Mouse (Mus musculus): ENCODE results near the gene Panx3. TPM values are rescaled to one million over a fixed set of nuclear protein-coding genes. Genes with fewer than 3 reads are reported as not detected.

Panx3 gene
- polyA plus RNA-seq, 1 experiment from 2014 or later, result not detected

DNA sequence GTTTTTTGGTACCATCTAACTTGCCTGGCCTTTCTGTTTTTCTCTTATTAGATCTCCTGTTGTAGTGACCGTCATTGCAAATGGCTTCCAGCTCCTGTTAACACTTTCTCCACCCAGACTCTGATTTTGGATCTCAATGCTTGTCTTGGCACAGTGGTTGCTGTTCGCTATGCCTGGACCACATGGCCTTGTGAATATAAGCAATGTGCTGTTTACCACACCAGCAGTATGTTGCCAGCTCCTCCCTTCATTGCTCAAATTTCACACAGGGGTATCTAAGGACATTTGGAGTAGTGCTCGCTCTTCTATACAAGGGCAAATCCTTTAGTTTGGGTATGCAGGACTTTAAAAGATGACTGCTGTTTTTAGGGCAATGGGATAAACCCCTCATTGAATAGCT lies 22.8 kb downstream of the Panx3 start:
- no peak for ATAC-seq (ENCODE audit: low FRiP score, low TSS enrichment)
- no peak overlapping the region for H3K4me2 ChIP-seq (replicated peaks; ENCODE audit: low read depth, low read length)
- no peak overlapping the region for H3K27ac ChIP-seq (ENCODE audit: low read depth, low read length)
- H3K9ac ChIP-seq (ENCODE audit: low read depth, low read length), result no peak overlapping the region
- H3K4me1 ChIP-seq (ENCODE audit: control insufficient read depth, insufficient read depth, low read length), result no peaks in the 10 kb centered on the region
- no peaks in the 10 kb centered on the region for H3K9me3 ChIP-seq (ENCODE audit: control insufficient read depth, low read length)
- H3K36me3 ChIP-seq (ENCODE audit: control insufficient read depth, insufficient read depth, low read length), result peaks cover 36% of the 10 kb centered on the region
- H3K4me3 ChIP-seq (ENCODE audit: low read length), result no peak overlapping the region
- 85% methylated on average over 3 of the region's 3 CpGs for WGBS
- H3K27me3 ChIP-seq (ENCODE audit: control insufficient read depth, insufficient read depth, low read length), result no peaks in the 10 kb centered on the region

DNA sequence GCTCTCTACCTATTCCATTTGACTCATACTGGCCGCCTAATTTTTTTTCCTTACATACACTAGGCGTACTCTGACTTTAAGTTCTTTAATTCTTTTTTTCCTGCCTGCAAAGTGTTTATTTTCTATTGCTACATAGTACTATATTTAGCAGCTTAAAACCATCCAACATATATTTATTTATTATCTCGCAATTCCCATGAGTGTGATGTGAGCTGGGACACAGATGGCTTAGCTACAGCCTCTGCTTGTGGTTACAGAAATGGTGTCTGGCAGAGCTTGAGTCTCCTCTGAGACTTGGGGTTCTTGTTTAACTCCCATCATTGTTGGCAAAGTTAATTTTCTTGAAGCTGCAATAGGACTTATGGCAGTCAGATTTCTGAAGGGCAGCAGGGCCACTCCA lies 30.3 kb downstream of the Panx3 start:
- Histone ChIP-seq H3K4me3 (ENCODE audit: low read length) (no peak overlapping the region), H3K4me2 (replicated peaks; ENCODE audit: low read depth, low read length) (no peak overlapping the region), H3K27me3 (ENCODE audit: control insufficient read depth, insufficient read depth, low read length) (no peaks in the 10 kb centered on the region), H3K27ac (ENCODE audit: low read depth, low read length) (no peak overlapping the region), H3K9me3 (ENCODE audit: control insufficient read depth, low read length) (no peaks in the 10 kb centered on the region), H3K9ac (ENCODE audit: low read depth, low read length) (no peak overlapping the region), H3K36me3 (ENCODE audit: control insufficient read depth, insufficient read depth, low read length) (no peaks in the 10 kb centered on the region), H3K4me1 (ENCODE audit: control insufficient read depth, insufficient read depth, low read length) (no peaks in the 10 kb centered on the region)
- ATAC-seq (ENCODE audit: low FRiP score, low TSS enrichment), result no peak
- 87% methylated on average over 3 of the region's 3 CpGs for WGBS

DNA sequence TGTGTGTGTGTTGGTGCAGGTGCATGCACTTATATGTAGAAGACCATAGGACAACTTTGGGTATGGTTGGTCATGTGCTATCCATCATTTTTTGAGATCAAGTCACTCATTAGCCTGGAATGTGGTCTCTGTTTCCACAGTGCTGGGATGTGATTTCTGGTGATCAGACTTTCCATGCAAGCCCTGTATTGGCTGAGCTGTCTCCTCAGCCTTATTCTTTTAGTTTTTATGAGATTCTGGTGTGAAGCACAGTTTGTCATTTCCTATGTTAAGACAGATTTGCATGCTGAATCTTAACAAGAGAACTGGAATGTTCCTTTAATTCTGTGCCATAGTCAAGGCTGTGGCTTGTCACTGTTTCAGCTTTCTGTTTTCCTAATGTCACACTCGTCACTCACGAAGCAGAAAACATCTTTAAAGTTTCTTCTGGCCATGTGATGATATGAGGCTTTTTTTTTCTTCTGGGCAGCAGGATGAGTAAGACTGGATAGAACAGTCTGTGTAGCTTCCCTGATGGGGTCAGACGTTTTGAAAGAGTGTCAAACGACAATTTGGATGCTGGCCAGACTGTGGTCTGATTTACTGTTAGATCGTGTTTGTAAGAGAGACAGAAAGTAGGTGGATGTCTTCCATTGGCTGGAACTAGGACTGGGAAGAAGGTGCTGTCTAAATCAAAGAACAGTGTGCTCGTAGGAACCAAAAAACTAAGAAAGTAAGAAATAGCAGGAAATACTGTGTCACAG lies 32.1 kb downstream of the Panx3 start:
- Histone ChIP-seq H3K36me3 (ENCODE audit: control insufficient read depth, insufficient read depth, low read length) (no peaks in the 10 kb centered on the region), H3K27me3 (ENCODE audit: control insufficient read depth, insufficient read depth, low read length) (no peaks in the 10 kb centered on the region), H3K9ac (ENCODE audit: low read depth, low read length) (no peak overlapping the region), H3K9me3 (ENCODE audit: control insufficient read depth, low read length) (no peaks in the 10 kb centered on the region), H3K4me1 (ENCODE audit: control insufficient read depth, insufficient read depth, low read length) (no peaks in the 10 kb centered on the region), H3K4me2 (replicated peaks; ENCODE audit: low read depth, low read length) (no peak overlapping the region), H3K27ac (ENCODE audit: low read depth, low read length) (no peak overlapping the region), H3K4me3 (ENCODE audit: low read length) (no peak overlapping the region)
- peak; percentile 28; the same call in 1 of the 2 replicates for ATAC-seq (ENCODE audit: low FRiP score, low TSS enrichment)
- WGBS, result 47% methylated on average over 6 of the region's 6 CpGs

DNA sequence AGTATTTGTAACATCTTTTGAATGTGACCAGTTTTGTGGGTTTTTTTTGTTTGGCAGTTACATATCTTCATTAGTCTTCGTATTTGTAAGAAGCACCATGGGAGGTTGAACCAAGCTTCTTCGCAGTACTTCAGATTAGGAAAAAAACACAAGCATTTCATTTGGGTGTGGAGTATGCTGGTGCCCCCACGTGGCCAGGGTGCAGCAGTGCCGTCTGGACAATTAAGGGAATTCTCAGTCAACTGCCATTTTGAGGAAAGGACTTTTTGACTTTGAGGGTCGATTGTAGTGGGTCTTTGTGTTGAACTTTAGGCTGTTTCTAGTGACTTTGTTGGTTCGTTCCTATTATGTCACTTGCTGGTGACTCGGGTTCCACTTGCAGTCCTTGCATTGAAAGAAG lies 32.7 kb downstream of the Panx3 start:
- Histone ChIP-seq H3K27ac (ENCODE audit: low read depth, low read length) (no peak overlapping the region), H3K4me1 (ENCODE audit: control insufficient read depth, insufficient read depth, low read length) (no peaks in the 10 kb centered on the region), H3K36me3 (ENCODE audit: control insufficient read depth, insufficient read depth, low read length) (no peaks in the 10 kb centered on the region), H3K9me3 (ENCODE audit: control insufficient read depth, low read length) (no peaks in the 10 kb centered on the region), H3K4me3 (ENCODE audit: low read length) (no peak overlapping the region), H3K4me2 (replicated peaks; ENCODE audit: low read depth, low read length) (no peak overlapping the region), H3K27me3 (ENCODE audit: control insufficient read depth, insufficient read depth, low read length) (no peaks in the 10 kb centered on the region), H3K9ac (ENCODE audit: low read depth, low read length) (no peak overlapping the region)
- 18% methylated on average over 7 of the region's 7 CpGs for WGBS
- no peak for ATAC-seq (ENCODE audit: low FRiP score, low TSS enrichment)

GRCm38 (mm10) chr9:37634269-37634668 lies 34.8 kb downstream of the Panx3 start:
- Histone ChIP-seq H3K9ac (ENCODE audit: low read depth, low read length) (no peak overlapping the region), H3K4me1 (ENCODE audit: control insufficient read depth, insufficient read depth, low read length) (no peaks in the 10 kb centered on the region), H3K4me2 (replicated peaks; ENCODE audit: low read depth, low read length) (no peak overlapping the region), H3K27me3 (ENCODE audit: control insufficient read depth, insufficient read depth, low read length) (no peaks in the 10 kb centered on the region), H3K4me3 (ENCODE audit: low read length) (no peak overlapping the region), H3K36me3 (ENCODE audit: control insufficient read depth, insufficient read depth, low read length) (no peaks in the 10 kb centered on the region), H3K9me3 (ENCODE audit: control insufficient read depth, low read length) (no peaks in the 10 kb centered on the region), H3K27ac (ENCODE audit: low read depth, low read length) (no peak overlapping the region)
- WGBS, result 95% methylated on average over 3 of the region's 3 CpGs
- ATAC-seq (ENCODE audit: low FRiP score, low TSS enrichment), result no peak

- Histone ChIP-seq H3K27me3 (ENCODE audit: control insufficient read depth, insufficient read depth, low read length) (no peaks in the 10 kb centered on the region), H3K9ac (ENCODE audit: low read depth, low read length) (no peak overlapping the region), H3K27ac (ENCODE audit: low read depth, low read length) (no peak overlapping the region), H3K4me1 (ENCODE audit: control insufficient read depth, insufficient read depth, low read length) (no peaks in the 10 kb centered on the region), H3K4me2 (replicated peaks; ENCODE audit: low read depth, low read length) (no peak overlapping the region), H3K9me3 (ENCODE audit: control insufficient read depth, low read length) (no peaks in the 10 kb centered on the region), H3K4me3 (ENCODE audit: low read length) (no peak overlapping the region), H3K36me3 (ENCODE audit: control insufficient read depth, insufficient read depth, low read length) (no peaks in the 10 kb centered on the region)
- no peak for ATAC-seq (ENCODE audit: low FRiP score, low TSS enrichment)
- WGBS, result 85% methylated on average over 2 of the region's 2 CpGs
Measured at GRCm38 (mm10) chr9:37632305-37632704, 36.7 kb downstream of the Panx3 start.

DNA sequence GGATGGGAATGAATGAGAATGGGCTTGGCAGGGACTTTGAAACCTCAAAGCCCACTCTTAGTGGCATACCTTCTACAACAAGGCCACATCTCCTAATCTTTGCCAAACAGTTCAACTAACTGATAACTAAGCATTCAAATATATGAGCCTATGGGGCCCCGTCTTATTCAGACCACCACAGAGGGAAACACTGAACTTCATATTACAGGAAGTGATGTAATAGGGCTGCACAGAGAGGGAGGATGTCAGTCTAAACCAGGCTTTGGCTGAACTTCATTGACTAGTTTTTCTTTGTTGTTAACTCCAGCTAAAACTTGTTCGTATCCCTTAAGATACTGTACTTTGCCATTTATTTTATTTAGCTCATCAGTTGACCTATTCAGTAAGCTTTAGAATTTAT lies 39.1 kb downstream of the Panx3 start:
- Histone ChIP-seq H3K27ac (ENCODE audit: low read depth, low read length) (no peak overlapping the region), H3K9ac (ENCODE audit: low read depth, low read length) (no peak overlapping the region), H3K4me1 (ENCODE audit: control insufficient read depth, insufficient read depth, low read length) (no peaks in the 10 kb centered on the region), H3K27me3 (ENCODE audit: control insufficient read depth, insufficient read depth, low read length) (no peaks in the 10 kb centered on the region), H3K36me3 (ENCODE audit: control insufficient read depth, insufficient read depth, low read length) (no peaks in the 10 kb centered on the region), H3K4me2 (replicated peaks; ENCODE audit: low read depth, low read length) (no peak overlapping the region), H3K9me3 (ENCODE audit: control insufficient read depth, low read length) (no peaks in the 10 kb centered on the region), H3K4me3 (ENCODE audit: low read length) (no peak overlapping the region)
- 82% methylated on average over 2 of the region's 2 CpGs for WGBS
- no peak for ATAC-seq (ENCODE audit: low FRiP score, low TSS enrichment)

DNA sequence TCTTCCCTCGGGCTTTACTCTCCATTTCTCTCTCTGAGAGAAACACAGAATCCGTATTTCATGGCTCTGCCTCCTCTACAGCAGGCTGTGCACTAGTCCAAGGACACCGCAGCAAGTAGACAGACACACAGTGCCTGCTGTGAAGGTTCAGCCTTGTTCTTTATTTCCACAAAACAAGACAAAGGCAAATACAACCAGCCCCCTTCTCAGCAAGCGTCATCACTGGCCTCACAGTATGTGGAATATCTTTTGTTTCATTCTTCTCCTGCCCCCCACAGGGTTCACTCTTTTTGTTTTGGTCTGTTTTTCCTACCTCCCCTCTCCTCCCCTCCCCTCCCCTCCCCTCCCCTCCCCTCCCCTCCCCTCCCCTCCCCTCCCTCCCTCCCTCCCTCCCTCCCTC lies 40.5 kb downstream of the Panx3 start:
- no peak for ATAC-seq (ENCODE audit: low FRiP score, low TSS enrichment)
- no peak overlapping the region for H3K9ac ChIP-seq (ENCODE audit: low read depth, low read length)
- WGBS, result 77% methylated on average over 4 of the region's 4 CpGs

DNA sequence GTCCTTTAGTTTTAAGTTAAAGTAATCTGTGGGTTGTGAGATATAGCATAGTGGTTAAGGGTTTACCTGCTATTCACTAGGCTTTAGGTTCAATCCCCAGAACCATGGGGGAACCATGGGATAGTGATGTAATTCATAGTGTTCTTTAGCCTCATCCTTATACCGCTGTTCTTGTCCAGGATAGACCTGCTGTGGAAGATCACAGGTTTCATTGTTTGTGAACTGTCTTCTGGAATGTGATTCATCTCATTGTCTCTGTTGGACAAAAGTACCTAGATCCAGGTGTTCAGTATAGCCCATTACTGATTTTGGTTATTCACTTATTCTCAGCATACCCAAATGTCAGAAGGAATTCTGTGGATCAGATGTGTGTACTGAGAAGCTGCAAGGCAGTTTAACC lies 41.8 kb downstream of the Panx3 start:
- H3K9me3 ChIP-seq (ENCODE audit: control insufficient read depth, low read length), result no peaks in the 10 kb centered on the region
- 100% methylated on average over 1 of the region's 1 CpGs for WGBS
- H3K36me3 ChIP-seq (ENCODE audit: control insufficient read depth, insufficient read depth, low read length), result no peaks in the 10 kb centered on the region
- ATAC-seq (ENCODE audit: low FRiP score, low TSS enrichment), result no peak
- H3K4me3 ChIP-seq (ENCODE audit: low read length), result no peak overlapping the region
- no peak overlapping the region for H3K9ac ChIP-seq (ENCODE audit: low read depth, low read length)
- no peak overlapping the region for H3K4me2 ChIP-seq (replicated peaks; ENCODE audit: low read depth, low read length)
- no peaks in the 10 kb centered on the region for H3K27me3 ChIP-seq (ENCODE audit: control insufficient read depth, insufficient read depth, low read length)
- H3K4me1 ChIP-seq (ENCODE audit: control insufficient read depth, insufficient read depth, low read length), result no peaks in the 10 kb centered on the region
- H3K27ac ChIP-seq (ENCODE audit: low read depth, low read length), result no peak overlapping the region

More for the DNA sequence above, 40.5 kb downstream of the Panx3 start:
- Histone ChIP-seq H3K9me3 (ENCODE audit: control insufficient read depth, low read length) (no peaks in the 10 kb centered on the region), H3K4me2 (replicated peaks; ENCODE audit: low read depth, low read length) (no peak overlapping the region), H3K4me1 (ENCODE audit: control insufficient read depth, insufficient read depth, low read length) (no peaks in the 10 kb centered on the region), H3K36me3 (ENCODE audit: control insufficient read depth, insufficient read depth, low read length) (no peaks in the 10 kb centered on the region), H3K27ac (ENCODE audit: low read depth, low read length) (no peak overlapping the region), H3K27me3 (ENCODE audit: control insufficient read depth, insufficient read depth, low read length) (no peaks in the 10 kb centered on the region), H3K4me3 (ENCODE audit: low read length) (no peak overlapping the region)

All from kidney, embryonic 14.5 days (tissue).